Mouse (Mus musculus): ENCODE results near the gene Guf1. TPM values are rescaled to one million over a fixed set of nuclear protein-coding genes. Genes with fewer than 3 reads are reported as not detected.

Guf1 gene
- polyA plus RNA-seq, 1 experiment = 7.4 TPM

DNA sequence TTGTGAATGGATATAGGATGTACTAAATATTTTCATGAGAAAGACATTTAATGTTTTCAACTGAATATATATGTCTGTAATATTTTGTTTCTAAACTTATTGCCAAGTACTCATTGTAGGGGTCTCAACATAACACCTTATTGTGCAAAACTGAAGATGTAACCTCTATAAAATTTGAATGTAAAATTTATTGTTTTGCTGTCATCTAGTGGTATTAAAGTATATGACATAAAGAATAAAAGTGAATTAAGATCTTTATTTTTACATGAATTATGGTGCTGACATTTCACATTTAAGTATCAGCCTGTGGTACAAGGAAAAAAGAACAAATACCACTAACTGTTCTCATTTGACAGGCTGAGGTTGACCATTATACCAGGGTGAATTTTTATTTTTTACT, 32.8 kb upstream of the Guf1 start:
- Histone ChIP-seq H3K27me3 (ENCODE audit: control insufficient read depth, insufficient read depth, low read length) (no peaks in the 10 kb centered on the region), H3K27ac (ENCODE audit: control insufficient read depth, insufficient read depth, low read length) (no peak overlapping the region), H3K4me3 (ENCODE audit: control insufficient read depth, insufficient read depth, low read length) (no peak overlapping the region), H3K36me3 (ENCODE audit: control insufficient read depth, insufficient read depth, low read length) (no peaks in the 10 kb centered on the region), H3K4me1 (replicated peaks; ENCODE audit: control insufficient read depth, insufficient read depth, low read length) (no peaks in the 10 kb centered on the region)
- no peak for DNase-seq
- TF ChIP-seq POLR2A (IDR thresholded peaks at IDR 0.05; ENCODE audit: control insufficient read depth, extremely low read depth, insufficient read depth, low read length, poor library complexity) (no peak), CTCF (IDR thresholded peaks at IDR 0.05; ENCODE audit: borderline replicate concordance, control insufficient read depth, extremely low read depth, insufficient read depth, low read length, poor library complexity) (no peak)

DNA sequence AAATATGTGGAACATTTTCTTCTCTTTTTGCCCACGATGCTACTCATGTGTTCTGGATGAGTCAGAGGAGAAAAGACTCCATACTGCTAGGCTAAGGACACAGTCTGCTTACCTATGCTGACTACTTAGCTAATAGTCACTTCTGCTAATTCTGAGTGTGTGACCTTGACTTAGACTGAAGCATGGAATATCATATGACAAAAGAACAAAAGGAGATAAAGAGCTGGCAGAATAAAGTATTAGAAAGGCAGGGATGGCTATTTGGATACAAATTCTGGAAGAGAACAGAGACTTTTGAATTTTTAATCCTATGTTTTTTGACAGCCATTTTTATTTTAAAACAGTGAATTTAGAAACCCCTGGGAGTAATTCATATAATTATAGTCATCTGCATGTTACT, 15.0 kb upstream of the Guf1 start:
- WGBS = 87% methylated on average over 1 of the region's 1 CpGs
- no peak overlapping the region for H3K27ac ChIP-seq (ENCODE audit: control insufficient read depth, insufficient read depth, low read length)
- H3K4me3 ChIP-seq (ENCODE audit: control insufficient read depth, insufficient read depth, low read length) = no peak overlapping the region
- no peaks in the 10 kb centered on the region for H3K27me3 ChIP-seq (ENCODE audit: control insufficient read depth, insufficient read depth, low read length)
- DNase-seq = no peak
- H3K36me3 ChIP-seq (ENCODE audit: control insufficient read depth, insufficient read depth, low read length) = no peaks in the 10 kb centered on the region
- TF ChIP-seq CTCF (IDR thresholded peaks at IDR 0.05; ENCODE audit: borderline replicate concordance, control insufficient read depth, extremely low read depth, insufficient read depth, low read length, poor library complexity) = no peak
- TF ChIP-seq POLR2A (IDR thresholded peaks at IDR 0.05; ENCODE audit: control insufficient read depth, extremely low read depth, insufficient read depth, low read length, poor library complexity) = no peak
- H3K4me1 ChIP-seq (replicated peaks; ENCODE audit: control insufficient read depth, insufficient read depth, low read length) = no peaks in the 10 kb centered on the region

DNA sequence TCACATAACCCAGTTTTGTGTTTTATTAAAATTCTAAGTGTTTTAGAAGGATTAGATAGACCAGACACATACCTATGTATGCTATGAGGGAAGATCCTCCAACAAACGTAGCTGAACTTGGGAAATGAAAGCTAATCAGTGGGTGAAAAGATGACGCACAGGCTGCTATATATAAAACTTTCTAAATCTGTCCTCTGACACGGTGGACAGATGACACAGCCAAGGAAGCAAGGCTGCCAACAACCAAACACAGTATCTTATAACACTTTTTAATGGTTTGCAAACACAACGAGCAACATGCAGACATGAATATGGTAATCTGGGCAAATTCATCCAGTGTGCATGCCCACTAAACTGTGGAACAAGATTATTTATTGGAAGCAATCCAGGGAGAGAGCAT, 14.2 kb upstream of the Guf1 start, which contains the start of gene Yipf7:
Yipf7 (minus strand) TSS at position 160 of the 400 bp plus-strand sequence.
- 73% methylated on average over 4 of the region's 4 CpGs for WGBS
- H3K36me3 ChIP-seq (ENCODE audit: control insufficient read depth, insufficient read depth, low read length) = no peaks in the 10 kb centered on the region
- no peak within 1 kb of the TSS for H3K4me3 ChIP-seq (ENCODE audit: control insufficient read depth, insufficient read depth, low read length)
- no peaks in the 10 kb centered on the region for H3K27me3 ChIP-seq (ENCODE audit: control insufficient read depth, insufficient read depth, low read length)
- no peaks in the 10 kb centered on the region for H3K4me1 ChIP-seq (replicated peaks; ENCODE audit: control insufficient read depth, insufficient read depth, low read length)
- TF ChIP-seq POLR2A (IDR thresholded peaks at IDR 0.05; ENCODE audit: control insufficient read depth, extremely low read depth, insufficient read depth, low read length, poor library complexity) = no peak
- TF ChIP-seq CTCF (IDR thresholded peaks at IDR 0.05; ENCODE audit: borderline replicate concordance, control insufficient read depth, extremely low read depth, insufficient read depth, low read length, poor library complexity) = no peak
- H3K27ac ChIP-seq (ENCODE audit: control insufficient read depth, insufficient read depth, low read length) = no peak within 1 kb of the TSS
- no peak for DNase-seq

DNA sequence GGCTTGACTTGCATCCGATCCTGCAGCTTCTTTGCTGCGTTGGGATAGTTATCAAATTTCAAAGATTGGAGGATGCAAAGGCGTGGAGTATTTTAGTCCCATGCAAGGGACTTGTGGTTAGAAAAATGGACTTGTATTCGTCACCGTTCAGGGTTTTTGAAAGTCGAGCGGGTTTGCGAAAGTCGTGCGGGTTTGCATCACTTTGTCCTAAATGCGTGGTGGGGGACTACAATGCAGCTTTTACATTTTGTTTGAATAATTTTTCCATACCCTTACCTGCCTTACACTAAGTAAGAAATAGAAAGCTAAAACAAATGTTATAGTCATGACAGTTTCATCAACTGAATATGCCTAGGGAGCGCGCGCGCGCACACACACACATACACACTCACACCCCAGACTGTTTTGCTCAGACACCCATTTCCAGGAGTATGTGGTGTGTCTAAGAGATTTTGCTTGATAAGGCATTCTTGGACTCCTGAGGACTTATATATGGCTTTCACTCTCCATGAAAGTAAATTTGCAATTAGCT, 747 bp downstream of the Guf1 start:
- TF ChIP-seq POLR2A (IDR thresholded peaks at IDR 0.05; ENCODE audit: control insufficient read depth, extremely low read depth, insufficient read depth, low read length, poor library complexity) (no peak), CTCF (IDR thresholded peaks at IDR 0.05; ENCODE audit: borderline replicate concordance, control insufficient read depth, extremely low read depth, insufficient read depth, low read length, poor library complexity) (no peak)
- WGBS = 15% methylated on average over 16 of the region's 16 CpGs
- peaks cover 9% of the 10 kb centered on the region; the same call in 1 of the 2 replicates for H3K36me3 ChIP-seq (ENCODE audit: control insufficient read depth, insufficient read depth, low read length)
- no peak overlapping the region for H3K27ac ChIP-seq (ENCODE audit: control insufficient read depth, insufficient read depth, low read length)
- H3K27me3 ChIP-seq (ENCODE audit: control insufficient read depth, insufficient read depth, low read length) = no peaks in the 10 kb centered on the region
- H3K4me3 ChIP-seq (ENCODE audit: control insufficient read depth, insufficient read depth, low read length) = peak overlapping the region; percentile 87
- DNase-seq = no peak
- H3K4me1 ChIP-seq (replicated peaks; ENCODE audit: control insufficient read depth, insufficient read depth, low read length) = 0 out of 2 replicates have a peak, but pooled peaks cover 2% of the 10 kb centered on the region

DNA sequence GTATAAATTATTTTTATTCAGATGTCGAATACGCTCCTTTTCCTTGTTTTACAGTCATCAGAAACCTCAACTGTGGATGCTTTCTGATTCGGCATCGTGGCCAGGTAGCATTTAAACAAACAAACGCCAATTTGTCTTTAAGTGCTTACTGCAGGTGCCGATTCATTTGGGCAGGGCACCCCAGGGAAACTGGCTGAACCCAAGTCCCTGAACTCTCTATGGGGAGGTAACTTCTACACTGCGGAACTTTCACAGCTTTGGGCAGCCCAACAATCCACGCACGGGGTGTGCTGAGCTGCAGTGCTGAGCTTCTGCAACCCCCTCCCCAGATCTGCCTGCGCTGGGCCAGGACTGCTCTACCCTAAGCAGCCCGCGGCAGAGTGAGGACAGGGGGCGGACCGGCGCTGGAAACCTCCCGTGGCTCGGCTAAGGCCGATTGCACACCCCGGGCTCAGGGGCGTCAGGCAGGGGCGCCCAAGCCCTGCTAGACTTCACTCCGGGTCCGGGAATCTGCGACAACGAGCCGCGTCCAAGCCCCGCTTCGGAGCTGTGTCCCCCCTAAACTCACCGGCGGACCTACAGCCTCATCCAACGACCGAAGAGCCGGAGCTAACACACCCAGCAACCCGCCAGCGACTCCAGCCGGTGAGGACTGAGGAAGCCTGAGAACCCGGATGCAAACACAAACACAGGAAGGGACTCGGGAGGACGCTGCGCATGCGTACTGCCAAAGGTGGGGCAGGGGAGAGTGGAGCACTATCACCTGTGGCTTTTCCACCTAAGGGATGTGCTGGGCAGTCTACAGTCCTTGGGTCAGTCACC, 35.1 kb downstream of the Guf1 start, which contains the start of gene Gnpda2:
Gnpda2 (minus strand) TSS at position 701 of the 822 bp plus-strand sequence.
- peak within 1 kb of the TSS; percentile 8; the same call in 1 of the 2 replicates for H3K27ac ChIP-seq (ENCODE audit: control insufficient read depth, insufficient read depth, low read length)
- no peaks in the 10 kb centered on the region for H3K4me1 ChIP-seq (replicated peaks; ENCODE audit: control insufficient read depth, insufficient read depth, low read length)
- TF ChIP-seq CTCF (IDR thresholded peaks at IDR 0.05; ENCODE audit: borderline replicate concordance, control insufficient read depth, extremely low read depth, insufficient read depth, low read length, poor library complexity) (no peak), POLR2A (IDR thresholded peaks at IDR 0.05; ENCODE audit: control insufficient read depth, extremely low read depth, insufficient read depth, low read length, poor library complexity) (peak; percentile 82; the same call in 1 of the 2 replicates)
- H3K36me3 ChIP-seq (ENCODE audit: control insufficient read depth, insufficient read depth, low read length) = no peaks in the 10 kb centered on the region
- 3% methylated on average over 42 of the region's 42 CpGs for WGBS
- peak within 1 kb of the TSS; percentile 86 for H3K4me3 ChIP-seq (ENCODE audit: control insufficient read depth, insufficient read depth, low read length)
- H3K27me3 ChIP-seq (ENCODE audit: control insufficient read depth, insufficient read depth, low read length) = no peaks in the 10 kb centered on the region
- DNase-seq = peak; percentile 83

DNA sequence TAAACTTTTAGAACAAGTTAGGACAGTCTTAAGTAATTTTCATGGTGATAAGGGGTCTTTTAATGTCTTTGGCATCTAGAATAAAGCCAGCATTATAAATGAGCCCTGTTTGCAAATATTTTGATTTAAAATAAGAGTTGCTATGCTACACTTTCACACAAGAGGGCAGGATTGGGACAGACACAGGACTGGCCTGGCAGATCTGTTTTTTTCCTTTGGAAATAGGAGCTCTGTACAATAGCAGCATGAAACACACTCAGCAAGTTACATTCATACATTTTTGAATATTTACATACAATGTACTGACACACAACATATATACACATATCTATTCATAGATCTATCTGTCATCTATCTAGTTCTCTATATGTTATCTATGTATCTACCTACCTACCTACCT, 44.3 kb downstream of the Guf1 start:
- no peaks in the 10 kb centered on the region for H3K27me3 ChIP-seq (ENCODE audit: control insufficient read depth, insufficient read depth, low read length)
- H3K36me3 ChIP-seq (ENCODE audit: control insufficient read depth, insufficient read depth, low read length) = no peaks in the 10 kb centered on the region
- H3K27ac ChIP-seq (ENCODE audit: control insufficient read depth, insufficient read depth, low read length) = no peak overlapping the region
- no peaks in the 10 kb centered on the region for H3K4me1 ChIP-seq (replicated peaks; ENCODE audit: control insufficient read depth, insufficient read depth, low read length)
- no peak for DNase-seq
- no peak overlapping the region for H3K4me3 ChIP-seq (ENCODE audit: control insufficient read depth, insufficient read depth, low read length)
- TF ChIP-seq CTCF (IDR thresholded peaks at IDR 0.05; ENCODE audit: borderline replicate concordance, control insufficient read depth, extremely low read depth, insufficient read depth, low read length, poor library complexity) (no peak), POLR2A (IDR thresholded peaks at IDR 0.05; ENCODE audit: control insufficient read depth, extremely low read depth, insufficient read depth, low read length, poor library complexity) (no peak)
